Mouse (Mus musculus) adrenal gland, adult 2 months (tissue): ENCODE results near the gene Kctd20. TPM values are rescaled to one million over a fixed set of nuclear protein-coding genes. Genes with fewer than 3 reads are reported as not detected.
A peak's percentile ranks its signal among the peaks of the same experiment; 100 is the strongest.

Source experiments
- DNase-seq: peaks from one replicate; pipeline ENCODE4 v3.0.0; 2021
- polyA plus RNA-seq: library from polyadenylated mRNA; depleted of rRNA; stranded (reverse); fragments of >200 nt; gene quantifications from 2 replicates; pipeline ENCODE4 v1.2.3, GENCODE M21; 2012
- total RNA-seq, 2 experiments: library from RNA; stranded (reverse); gene quantifications; 2 replicates each; pipeline ENCODE4 v1.2.3; 2021

The Kctd20 gene
- total and polyA plus RNA-seq, 3 experiments: 23.5 to 63.7 (median 48.2) TPM

DNA sequence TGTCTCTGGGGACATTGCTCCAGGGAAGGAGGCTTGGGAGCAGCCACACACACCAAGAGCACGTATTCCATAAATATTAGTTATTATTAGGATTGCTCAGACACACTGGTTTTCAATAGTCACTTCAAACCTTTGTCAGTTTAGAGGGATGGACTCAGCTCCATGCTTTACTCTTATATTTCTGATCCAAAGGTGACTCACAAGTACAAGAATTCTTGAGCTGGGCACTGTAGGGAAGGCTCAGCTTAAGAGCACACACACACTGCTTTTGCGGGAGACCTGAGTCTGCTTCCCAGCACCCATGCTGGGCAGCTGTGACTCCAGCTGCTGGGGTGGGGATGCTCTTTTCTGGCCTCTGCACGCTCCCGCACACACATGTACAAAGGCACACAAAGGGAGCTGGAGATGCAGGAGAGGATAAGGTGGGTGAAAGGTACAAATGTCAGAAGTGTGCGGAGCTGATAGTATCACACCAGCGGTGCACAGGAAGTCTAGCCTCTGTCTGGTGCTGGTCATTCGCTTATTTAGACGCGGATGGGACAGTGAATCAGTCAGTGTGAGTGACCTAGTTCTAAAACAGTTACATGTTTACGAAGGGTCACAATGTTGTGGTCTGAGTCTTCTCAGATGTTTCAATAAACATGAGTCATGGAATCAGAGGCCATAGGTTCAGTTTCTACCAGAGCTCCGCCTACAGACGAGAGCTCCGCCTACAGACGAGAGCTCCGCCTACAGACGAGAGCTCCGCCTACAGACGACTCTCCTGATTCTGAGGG, 20.1 kb upstream of the Kctd20 start:
- peak; percentile 33 for DNase-seq

DNA sequence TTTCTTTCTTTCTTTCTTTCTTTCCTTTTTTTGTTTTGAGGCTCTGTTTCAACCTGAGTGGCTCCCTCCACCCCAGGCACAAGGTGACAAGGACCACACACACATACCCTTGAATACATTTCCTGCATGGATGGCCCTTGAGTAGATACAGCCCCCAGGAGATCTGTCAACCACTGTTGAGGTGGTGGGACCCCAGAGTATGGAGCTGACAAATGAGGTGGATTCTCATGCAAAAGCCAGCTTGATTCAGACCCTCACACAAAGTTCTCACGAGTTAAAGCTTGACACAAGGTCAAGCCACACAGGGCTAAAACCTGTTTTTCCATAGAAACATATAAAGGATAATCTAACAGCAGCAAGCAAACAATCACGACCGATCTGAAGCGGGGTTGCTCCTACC, 19.5 kb upstream of the Kctd20 start:
- no peak for DNase-seq

DNA sequence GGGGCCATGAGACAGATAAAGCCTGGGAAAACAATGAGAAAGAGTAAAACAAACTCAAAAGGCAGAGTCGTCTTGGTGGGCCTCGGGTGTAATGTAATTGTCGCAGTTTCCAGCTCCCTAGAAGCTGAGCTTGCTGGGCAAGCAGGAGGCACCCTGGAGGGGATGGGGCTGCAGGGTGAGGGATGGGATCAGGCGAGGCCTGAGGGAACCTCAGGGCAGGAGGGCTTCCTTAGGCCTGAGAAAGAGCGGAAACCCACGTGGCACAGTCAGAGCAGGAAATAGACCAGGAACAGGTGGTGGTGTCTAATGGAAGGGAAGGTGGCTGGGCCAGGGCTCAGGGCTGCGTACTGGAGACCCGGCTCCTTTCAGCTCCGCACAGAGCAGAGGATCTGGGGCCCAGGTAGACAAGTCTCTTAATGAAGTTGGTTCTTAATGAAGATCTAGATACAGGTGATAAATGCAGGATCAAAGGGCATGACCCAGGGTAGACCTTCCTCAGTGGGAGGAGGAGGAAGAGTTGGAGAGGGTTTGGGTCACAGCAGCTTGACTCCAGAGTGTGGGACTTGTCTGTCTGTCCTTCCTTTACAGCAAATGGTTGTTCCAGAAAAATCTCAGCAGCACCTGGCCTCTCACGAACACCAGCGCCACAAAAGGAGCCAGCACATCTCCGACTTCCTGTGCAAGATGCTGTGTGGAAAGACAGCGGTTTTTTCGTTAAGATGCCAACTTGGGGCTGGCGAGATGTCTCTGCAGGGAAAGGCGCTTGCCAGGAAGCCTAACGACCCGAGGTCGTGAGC, 17.4 kb upstream of the Kctd20 start:
- DNase-seq: no peak

DNA sequence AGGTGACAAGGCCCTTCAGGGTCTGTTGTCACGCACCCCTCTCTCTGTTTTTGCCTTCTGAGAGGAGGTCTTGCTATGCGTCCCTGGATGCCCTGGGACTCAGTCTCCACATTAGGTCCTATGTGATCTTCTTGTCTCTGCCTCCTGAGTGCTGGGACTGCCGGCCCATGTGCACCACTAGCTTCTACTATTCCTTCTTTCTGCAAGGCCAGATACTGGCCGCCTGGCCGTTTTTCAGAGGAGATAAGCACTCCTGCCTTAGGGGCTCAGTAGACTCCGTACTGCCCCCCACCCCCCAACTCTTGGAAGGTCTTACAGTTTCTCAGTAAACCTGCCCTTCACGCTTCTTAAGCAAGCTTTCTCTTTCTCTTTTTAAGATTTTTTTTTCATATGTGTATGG, 15.6 kb upstream of the Kctd20 start:
- DNase-seq: no peak

DNA sequence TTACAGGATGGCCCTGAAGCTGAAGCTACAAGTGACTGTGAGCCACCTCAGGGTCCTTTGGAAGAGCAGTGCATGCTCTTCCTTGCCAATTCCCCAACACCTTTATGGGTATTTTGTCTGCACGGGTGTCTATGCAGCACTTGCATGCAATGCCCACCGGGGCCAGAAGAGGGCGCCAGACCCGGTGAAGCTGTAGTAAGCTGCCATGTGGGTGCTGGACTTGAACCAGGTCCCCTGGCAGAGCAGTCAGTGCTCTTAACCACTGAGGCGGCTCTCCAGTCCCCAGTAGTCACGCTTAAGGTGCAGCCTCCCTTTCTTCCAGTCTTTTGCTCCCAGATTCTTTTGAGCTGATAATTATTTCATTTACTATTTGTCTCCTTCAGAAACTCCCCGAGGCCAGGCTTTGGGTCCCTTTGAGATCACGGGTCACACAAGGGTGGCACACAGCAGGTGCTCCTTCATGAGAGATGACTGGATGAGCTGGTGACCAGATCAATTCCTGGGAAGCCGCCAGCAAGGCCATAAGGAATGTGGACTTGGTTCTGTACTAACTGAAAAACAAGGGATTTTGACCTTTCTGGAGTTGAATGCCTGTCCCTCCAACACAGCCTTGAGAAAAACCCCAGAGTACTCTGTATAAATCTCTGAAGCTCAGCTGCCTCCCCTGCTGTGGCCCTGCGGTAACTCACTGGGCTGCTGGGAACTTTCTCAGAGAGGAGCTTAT, 15.0 kb upstream of the Kctd20 start:
- peak; percentile 35 for DNase-seq

DNA sequence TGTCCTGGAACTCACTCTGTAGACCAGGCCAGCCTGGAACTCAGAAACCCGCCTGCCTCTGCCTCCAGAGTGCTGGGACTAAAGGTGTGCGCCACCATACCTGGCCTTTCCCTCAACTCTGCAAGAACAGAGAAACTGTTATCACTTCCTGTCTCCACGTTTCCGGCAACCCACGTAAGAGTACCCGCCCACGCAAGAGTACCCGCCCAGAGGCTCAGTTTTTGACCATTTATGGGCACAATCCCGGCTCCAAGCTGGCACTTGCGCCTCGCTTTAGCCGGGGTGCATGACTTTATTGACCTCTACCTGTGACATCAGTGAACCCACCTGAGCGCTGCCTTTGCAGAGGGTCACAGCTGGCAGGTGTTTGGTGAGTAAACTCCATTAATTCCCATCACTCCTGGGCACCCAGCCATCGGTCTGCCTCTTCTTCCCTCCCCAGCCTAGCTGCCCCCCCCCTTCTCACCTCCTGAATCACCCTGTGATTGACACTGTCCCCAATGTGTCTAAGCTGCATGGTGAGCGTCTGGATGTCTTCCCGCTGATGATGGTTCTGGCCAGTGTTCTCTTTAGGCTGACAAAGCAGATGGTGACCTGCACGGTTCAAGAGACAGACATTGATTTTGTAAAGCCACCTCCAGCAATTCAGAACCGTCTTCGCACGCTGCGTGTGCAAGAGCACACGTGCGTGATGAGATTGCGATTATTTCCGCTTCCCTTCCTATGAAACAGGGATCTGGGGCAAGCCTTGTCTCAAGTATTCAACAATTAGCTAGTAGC, 10.8 kb upstream of the Kctd20 start:
- no peak for DNase-seq

DNA sequence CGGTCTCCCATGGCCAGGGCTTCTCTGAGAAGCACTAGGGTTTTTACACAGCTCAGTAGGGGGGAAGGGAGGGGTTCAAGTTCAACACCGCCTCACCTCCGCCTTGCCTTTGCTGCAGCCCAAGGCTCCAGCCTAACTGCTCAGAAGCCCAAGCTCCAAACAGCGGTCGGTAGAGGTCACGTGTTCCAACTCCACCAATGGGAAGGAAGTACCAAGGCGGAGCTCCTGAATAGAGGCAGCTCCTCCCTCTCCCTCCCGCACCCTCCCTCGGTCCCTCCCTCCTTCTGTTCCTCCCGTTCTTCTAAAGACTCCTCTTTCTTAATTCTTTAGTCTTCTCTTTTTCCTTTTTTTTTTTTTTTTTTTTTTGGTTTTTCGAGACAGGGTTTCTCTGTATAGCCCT, 9.6 kb upstream of the Kctd20 start:
- DNase-seq: no peak

DNA sequence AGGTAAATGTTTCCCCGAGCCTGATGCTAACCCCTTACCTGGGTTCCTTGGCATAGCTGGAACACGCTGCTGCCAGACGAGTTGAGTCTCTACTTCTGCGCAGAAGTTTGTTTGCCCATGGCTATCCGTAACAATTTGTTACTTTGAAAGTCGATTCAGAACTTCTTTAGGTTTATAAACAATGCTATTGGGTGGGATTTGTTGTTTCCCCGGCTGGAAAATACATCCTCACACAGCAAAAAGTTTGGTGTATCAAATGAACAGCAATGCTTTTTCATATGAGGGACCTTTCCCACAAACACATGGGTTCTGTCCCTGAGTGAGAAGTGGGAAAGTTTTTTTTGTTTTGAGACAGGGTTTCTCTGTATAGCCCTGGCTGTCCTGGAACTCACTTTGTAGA, 8.0 kb upstream of the Kctd20 start, which contains the start of gene Pxt1:
Gene Pxt1, minus strand, starts transcription at position 101 of the 400 bp plus-strand sequence.
- no peak for DNase-seq

DNA sequence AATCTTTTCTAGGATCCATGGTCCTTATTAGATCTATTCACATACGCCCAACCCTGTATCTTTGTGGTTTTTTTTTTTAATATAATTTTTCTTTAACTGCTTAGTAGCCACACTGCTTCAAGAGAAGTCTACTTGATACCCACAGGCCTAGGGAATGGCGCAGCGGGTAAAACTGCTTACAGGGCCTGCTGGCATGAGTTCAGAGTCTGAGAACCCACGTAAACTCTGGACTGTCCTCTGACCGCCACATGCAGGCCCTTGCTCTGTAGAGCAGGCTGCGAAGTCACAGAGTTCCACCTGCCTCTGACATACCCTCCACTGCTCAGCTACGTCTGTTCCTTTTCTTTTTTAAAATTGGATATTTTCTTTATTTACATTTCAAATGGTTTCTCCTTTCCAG, 7.3 kb upstream of the Kctd20 start:
- DNase-seq: no peak

DNA sequence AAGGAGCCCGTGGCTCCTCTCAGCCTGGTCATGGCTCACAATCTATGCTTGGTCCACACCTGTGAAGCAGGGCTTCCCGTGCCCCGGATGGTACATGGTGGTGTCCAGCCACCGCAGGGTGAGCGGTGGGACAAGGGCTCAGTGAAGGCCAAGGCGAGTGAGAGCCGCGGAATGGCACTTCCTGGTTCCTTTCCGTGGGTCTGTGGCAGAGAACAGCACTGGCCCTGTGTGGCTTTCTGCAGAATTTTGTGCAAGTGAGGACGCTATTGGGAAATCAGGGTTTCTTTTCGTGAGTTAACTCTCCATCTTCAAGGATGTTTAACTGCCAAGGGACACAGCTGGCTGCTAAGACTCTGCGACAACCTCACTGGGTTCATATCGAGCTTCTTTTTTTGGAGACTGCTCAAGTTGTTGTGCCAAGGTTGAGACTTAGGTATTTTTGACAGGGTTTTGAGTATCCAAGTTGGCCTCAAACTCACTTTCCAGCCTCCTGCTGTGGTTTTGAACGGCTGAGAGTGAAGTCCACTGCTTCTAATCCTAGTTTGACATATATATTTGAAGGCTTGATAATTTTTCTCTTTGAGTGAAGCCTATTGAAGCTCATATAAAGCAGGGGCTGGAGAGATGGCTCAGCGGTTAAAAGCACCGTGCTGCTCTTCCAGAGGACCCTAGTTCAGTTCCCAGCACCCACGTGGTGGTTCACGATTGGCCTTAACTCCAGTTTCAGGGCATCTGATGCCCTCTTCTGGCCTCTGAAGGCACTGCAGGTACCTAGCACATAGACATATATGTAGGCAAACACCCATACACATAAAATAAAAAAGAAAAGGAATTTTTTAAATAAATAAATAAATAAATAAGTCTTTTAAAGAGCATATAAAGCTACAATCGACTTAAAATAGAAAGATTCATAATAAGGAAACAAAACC, 4.5 kb upstream of the Kctd20 start:
- DNase-seq: no peak

DNA sequence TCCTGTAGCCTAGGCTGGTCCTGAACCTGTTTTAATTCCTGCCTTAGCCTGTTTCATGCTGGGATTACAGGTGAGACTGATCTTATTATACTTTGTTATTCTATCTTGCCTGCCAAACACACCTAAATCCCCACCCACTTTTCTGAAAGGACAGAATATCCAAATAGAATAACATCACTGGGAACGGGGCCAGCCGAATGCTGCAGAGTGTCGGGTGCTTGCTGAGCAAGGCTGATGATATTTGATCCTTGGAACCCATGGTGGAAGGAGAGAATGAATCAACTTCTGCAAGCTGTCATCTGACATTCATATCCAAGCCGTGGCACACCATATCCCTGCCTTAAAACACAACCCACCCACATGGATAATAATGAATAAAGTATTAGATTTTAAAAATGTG, 3.1 kb upstream of the Kctd20 start:
- peak; percentile 70 for DNase-seq

DNA sequence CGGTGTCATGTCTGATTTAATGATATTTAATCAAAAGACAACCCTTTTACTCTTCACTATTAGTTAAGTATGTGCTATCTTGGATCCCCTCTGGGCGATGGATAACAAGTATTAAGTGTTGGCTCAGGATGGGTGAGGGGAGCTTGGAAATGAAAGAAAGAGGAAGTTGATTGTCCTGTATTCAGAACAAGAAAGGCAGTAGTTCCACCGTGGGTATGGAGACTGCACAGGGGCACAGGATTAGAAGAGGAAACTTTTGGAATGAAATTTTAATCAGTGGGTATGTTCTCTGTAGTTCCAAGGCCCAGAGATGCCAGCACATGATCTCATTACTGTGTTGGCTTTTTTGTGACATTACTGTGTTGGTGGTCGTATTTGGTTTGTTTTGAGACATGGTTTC, 999 bp upstream of the Kctd20 start:
- no peak for DNase-seq

DNA sequence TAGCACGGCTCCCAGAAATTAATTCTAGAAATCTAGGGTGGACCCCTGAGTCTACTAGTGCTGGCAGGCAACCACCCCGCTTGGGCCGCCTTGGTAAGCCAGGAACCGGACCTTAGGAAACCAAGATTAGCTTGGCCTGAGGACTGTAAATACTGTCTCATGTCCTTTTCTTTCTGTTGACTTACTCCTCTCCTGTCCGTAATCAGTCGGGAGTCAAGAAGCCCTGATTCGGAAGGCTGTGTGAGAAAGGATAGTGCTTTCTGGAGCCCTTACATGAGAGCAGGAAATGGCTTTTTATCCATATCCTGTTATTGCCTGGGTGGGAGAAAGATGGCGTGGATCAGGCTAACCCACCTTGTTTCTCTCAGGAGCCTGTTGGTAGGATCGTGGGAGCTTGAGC, 1.5 kb downstream of the Kctd20 start:
- peak; percentile 27 for DNase-seq

DNA sequence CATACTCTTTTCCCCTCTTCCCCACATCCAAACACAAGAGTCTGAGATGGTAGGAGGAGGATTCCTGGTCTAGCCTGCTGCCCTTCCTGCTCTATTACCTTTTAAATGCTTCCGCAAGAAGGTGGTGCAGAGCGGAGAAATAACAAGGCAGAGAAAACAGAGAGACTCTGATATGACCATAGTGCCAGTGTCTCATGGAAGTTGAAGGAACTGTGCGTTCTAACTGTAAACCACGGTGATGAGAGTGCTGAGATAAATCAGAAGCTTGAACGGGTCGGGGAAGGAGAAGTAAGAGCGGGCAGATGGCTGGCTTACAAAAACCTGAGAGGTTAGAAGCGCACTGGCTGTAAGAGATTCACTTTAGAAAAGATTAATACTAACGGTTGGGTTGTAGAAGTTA, 2.7 kb downstream of the Kctd20 start:
- no peak for DNase-seq

DNA sequence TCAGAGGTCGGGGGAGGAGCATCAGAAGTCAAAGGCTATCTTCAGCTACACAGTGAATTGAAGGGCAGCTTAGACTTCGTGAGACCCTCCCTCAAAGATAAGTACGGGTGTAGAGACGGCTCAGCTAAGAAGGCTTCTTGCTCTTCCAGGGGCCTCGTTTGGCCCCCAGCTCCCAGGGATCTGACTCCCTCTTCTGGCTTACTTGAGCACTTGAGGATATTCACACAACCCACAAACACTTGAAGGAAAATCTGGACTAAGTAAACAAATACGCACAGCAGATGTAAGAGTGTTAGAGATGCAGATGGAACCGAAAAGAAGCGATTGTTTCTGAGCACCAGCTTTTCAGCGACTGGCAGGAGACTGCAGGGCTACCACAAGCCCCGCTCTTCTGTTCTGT, 8.8 kb downstream of the Kctd20 start:
- DNase-seq: no peak

DNA sequence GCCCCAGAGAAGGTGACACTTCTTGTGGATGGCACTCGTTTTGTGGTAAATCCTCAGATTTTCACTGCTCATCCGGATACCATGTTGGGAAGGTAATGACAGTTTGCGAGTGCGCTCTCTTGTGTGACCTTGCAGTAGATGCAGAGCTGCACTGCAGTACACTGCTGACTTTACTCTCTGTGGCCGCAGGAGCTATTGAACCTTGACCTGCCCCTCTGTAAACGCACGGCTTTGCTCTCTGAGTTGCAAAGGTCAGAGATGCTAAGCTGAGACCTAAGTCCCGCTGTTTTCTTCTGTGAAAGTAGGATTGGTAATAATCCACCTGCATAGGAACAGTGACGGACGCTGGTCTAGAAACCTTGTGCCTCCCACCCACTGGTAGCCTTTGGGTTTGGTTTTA, 9.8 kb downstream of the Kctd20 start:
- no peak for DNase-seq

DNA sequence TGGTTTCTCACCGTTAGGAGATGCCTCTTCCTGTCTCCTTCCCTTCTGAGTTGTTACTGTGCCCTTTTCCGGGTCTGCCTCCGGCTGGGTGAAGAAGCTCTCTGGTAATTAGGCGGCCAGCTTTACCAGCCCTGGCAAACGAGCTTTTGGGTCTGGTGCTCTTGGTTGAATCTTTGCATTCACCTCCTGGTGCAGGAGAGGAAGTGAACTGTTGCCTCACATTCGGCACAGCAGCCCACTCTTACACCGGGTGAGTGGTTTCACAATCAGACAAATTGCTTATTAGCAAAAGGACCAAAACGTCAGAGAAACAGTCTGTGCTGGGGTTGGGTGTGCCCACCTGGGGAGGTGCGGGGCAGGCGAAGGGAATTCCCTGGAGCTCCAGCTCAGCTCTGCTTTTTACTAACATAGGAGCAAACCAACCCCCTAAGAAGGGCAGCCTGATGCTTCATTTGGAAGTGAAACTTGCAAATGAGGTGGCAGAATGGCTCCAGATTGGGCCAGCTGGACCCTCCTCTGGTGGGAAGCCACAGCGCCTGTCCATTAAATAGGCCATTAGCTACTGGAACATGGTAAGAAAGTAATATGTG, 15.4 kb downstream of the Kctd20 start:
- DNase-seq: no peak

DNA sequence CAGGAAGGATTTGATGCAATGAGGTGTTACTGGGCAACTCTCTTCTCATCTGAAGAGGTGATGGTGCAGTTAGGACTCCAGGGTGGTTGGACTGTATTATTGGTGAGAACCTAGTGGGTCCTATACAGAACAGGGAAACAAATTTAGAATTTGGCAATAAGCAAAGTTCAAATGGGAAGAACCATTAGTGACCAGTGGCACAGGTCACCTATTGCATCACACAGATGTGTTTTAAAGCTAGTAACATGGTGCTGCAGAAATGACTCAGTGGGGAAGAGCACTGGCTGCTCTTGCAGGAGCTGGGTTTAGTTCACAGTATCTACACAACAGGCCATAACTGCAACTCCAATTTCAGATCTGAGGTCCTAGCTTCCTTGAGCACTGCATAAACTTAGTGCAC, 18.4 kb downstream of the Kctd20 start:
- DNase-seq: no peak

DNA sequence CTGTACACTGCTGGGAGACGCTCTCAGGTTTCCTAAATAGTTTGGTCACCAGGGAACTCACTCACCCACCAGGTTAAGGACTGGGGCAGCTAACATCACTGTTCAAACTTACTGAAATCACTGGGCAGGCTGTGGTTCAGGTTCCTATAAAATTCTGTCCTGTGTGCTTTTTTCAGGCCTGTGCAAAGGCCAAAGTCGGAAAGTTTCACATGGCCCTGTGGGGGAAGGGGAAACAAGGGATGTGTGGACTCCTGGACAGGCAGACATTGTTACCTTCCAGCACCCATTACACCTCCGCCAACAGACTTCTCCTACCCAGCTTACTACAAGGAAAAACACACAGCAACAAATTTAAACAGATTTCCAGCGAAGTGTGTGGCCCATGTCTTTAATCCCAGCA, 27.3 kb downstream of the Kctd20 start:
- no peak for DNase-seq

DNA sequence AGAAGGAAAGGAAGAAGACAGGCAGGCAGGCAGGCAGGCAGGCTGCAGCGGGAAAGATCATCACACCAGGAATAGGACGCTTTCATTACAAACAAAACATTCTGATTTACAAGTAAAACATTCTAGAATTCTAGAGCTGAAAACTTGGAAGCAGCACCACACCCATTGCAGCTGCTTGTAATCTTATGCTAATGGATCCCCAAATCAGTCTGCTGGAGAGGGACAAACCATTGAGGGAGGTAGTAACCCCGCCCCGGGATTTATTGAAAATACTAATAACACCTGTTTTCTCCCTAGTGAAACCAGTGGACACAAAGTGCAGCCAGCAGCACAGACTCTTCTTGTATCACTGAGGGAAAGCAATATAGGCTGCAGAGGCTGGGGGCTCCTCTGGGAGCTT, 29.3 kb downstream of the Kctd20 start:
- DNase-seq: no peak

DNA sequence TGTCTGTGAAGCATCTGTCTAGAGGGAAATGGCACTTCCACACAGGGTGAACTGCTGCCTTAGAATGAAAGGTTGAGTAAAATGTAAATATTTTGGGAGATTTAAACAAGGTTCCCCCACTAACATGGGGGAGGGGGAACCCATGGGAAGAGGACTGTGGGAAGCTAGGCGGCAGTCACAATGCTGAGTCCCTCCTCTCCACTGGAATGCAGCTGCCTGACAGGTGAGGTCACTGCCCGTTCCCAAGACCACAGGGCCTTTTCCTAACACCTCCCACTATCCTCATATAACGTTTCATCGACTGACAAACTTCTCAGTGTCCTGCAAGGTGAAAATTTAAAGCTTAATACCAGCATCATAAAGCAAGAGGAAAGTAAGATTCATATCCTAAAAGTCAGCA, 30.8 kb downstream of the Kctd20 start:
- DNase-seq: no peak
